Mouse (Mus musculus) MEL (cell line): ENCODE measurements at regions not wholly inside any gene's neighbourhood (a gene's known extent, or its start where the extent isn't known, plus 50 kb on each side); places are given as distances from the start of the nearest gene placed in this dataset.

ENCODE experiments used
- DNase-seq: peaks from one replicate; pipeline ENCODE4 v3.0.0; 2011; ENCODE audit warnings: low read depth, low spot score
- H3K27ac ChIP-seq: 2 replicates; pipeline ENCODE4 v1.5.1; 2012; ENCODE audit warnings: low read depth, mild to moderate bottlenecking, control low read depth, low read length, moderate library complexity; ENCODE audit not compliant: control insufficient read depth
- H3K27me3 ChIP-seq, 2 experiments: fragments of 150-350 bp in 1 of 2; sonication (generic) in 1 of 2; 2 replicates each; pipeline ENCODE4 v1.6.1; 2012; ENCODE audit warnings: low read length in 2 of 2, mild to moderate bottlenecking in 2 of 2, improper control_type of control experiment in 1 of 2, moderate library complexity in 1 of 2; ENCODE audit not compliant: insufficient read depth in 2 of 2, control insufficient read depth in 1 of 2
- H3K36me3 ChIP-seq, 2 experiments: 2 replicates each; pipeline ENCODE4 v1.6.1; 2012 to 2014; ENCODE audit warnings: low read length in 2 of 2, improper control_type of control experiment in 1 of 2, inconsistent platforms in 1 of 2, mild to moderate bottlenecking in 1 of 2; ENCODE audit not compliant: insufficient read depth in 2 of 2, control insufficient read depth in 1 of 2
- H3K4me1 ChIP-seq, 2 experiments: fragments of 150-350 bp in 1 of 2; sonication (generic) in 1 of 2; 2 replicates each; pipeline ENCODE4 v1.6.1; 2012; ENCODE audit warnings: low read length in 2 of 2, improper control_type of control experiment in 1 of 2, mild to moderate bottlenecking in 1 of 2; ENCODE audit not compliant: insufficient read depth in 2 of 2, control insufficient read depth in 1 of 2
- H3K4me3 ChIP-seq, 2 experiments: fragments of 150-350 bp in 1 of 2; sonication (generic) in 1 of 2; 2 replicates each; pipeline ENCODE4 v1.5.1; 2012; ENCODE audit warnings: low read depth in 2 of 2, low read length in 2 of 2, mild to moderate bottlenecking in 2 of 2, moderate library complexity in 2 of 2, control low read depth in 1 of 2, improper control_type of control experiment in 1 of 2; ENCODE audit not compliant: control insufficient read depth in 1 of 2, insufficient read depth in 1 of 2
- H3K79me2 ChIP-seq: 2 replicates; pipeline ENCODE4 v1.6.1; 2012; ENCODE audit warnings: mild to moderate bottlenecking, low read length, moderate library complexity; ENCODE audit not compliant: control insufficient read depth, poor library complexity, insufficient read depth
- H3K9ac ChIP-seq: 2 replicates; pipeline ENCODE4 v1.6.1; 2012; ENCODE audit warnings: low read depth, mild to moderate bottlenecking, control low read depth, low read length, moderate library complexity; ENCODE audit not compliant: control insufficient read depth, poor library complexity, severe bottlenecking
- H3K9me3 ChIP-seq: fragments of 150-350 bp; sonication (generic); replicated peaks from 2 replicates; pipeline ENCODE4 v1.6.1; 2012; ENCODE audit warnings: mild to moderate bottlenecking, low read length, improper control_type of control experiment, moderate library complexity; ENCODE audit not compliant: insufficient read depth
- BHLHE40 ChIP-seq: IDR thresholded peaks from 2 replicates; pipeline ENCODE4 v1.6.1; 2012; ENCODE audit warnings: low read depth, mild to moderate bottlenecking, inconsistent platforms, low read length, improper control_type of control experiment, borderline replicate concordance
- CHD1 ChIP-seq: IDR thresholded peaks from 2 replicates; pipeline ENCODE4 v1.6.1; 2012; ENCODE audit warnings: low read depth, mild to moderate bottlenecking, inconsistent platforms, low read length, improper control_type of control experiment
- CTCF ChIP-seq, 3 experiments: IDR thresholded peaks in 2 of 3; conservative IDR thresholded peaks in 1 of 3; 2 replicates each; pipeline ENCODE4 v1.5.1; 2011 to 2012; ENCODE audit warnings: low read length in 3 of 3, low read depth in 2 of 3, mild to moderate bottlenecking in 2 of 3, improper control_type of control experiment in 1 of 3, inconsistent platforms in 1 of 3, mixed read lengths in 1 of 3, moderate library complexity in 1 of 3; ENCODE audit not compliant: control insufficient read depth in 1 of 3, insufficient read depth in 1 of 3, poor library complexity in 1 of 3, severe bottlenecking in 1 of 3
- EP300 ChIP-seq, 2 experiments: IDR thresholded peaks; 2 replicates each; pipeline ENCODE4 v1.6.1; 2011; ENCODE audit warnings: improper control_type of control experiment in 2 of 2, low read length in 2 of 2, low read depth in 1 of 2, mild to moderate bottlenecking in 1 of 2
- ETS1 ChIP-seq: IDR thresholded peaks from 2 replicates; pipeline ENCODE4 v1.6.1; 2012; ENCODE audit warnings: low read depth, mild to moderate bottlenecking, inconsistent platforms, low read length, improper control_type of control experiment, moderate library complexity
- GABPA ChIP-seq: IDR thresholded peaks from 2 replicates; pipeline ENCODE4 v1.6.1; 2012; ENCODE audit warnings: low read depth, mild to moderate bottlenecking, inconsistent platforms, low read length, improper control_type of control experiment, moderate library complexity
- GATA1 ChIP-seq: IDR thresholded peaks from 2 replicates; pipeline ENCODE4 v1.6.1; 2011; ENCODE audit warnings: low read depth, low read length, improper control_type of control experiment
- KAT2A ChIP-seq: conservative IDR thresholded peaks from 2 replicates; pipeline ENCODE4 v1.6.1; 2012; ENCODE audit warnings: low read depth, low read length, improper control_type of control experiment, inconsistent platforms
- MAFK ChIP-seq: IDR thresholded peaks from 2 replicates; pipeline ENCODE4 v1.6.1; 2011; ENCODE audit warnings: low read depth, mild to moderate bottlenecking, low read length, improper control_type of control experiment, borderline replicate concordance
- MAX ChIP-seq: IDR thresholded peaks from 2 replicates; pipeline ENCODE4 v1.6.1; 2011; ENCODE audit warnings: low read length, improper control_type of control experiment
- MAZ ChIP-seq: IDR thresholded peaks from 2 replicates; pipeline ENCODE4 v1.6.1; 2012; ENCODE audit warnings: low read depth, mild to moderate bottlenecking, inconsistent platforms, low read length, improper control_type of control experiment
- MEF2A ChIP-seq: IDR thresholded peaks from 2 replicates; pipeline ENCODE4 v1.6.1; 2014; ENCODE audit warnings: low read depth, mild to moderate bottlenecking, inconsistent platforms, low read length, improper control_type of control experiment; ENCODE audit not compliant: poor library complexity, insufficient replicate concordance, severe bottlenecking; ENCODE audit errors: extremely low read depth
- MXI1 ChIP-seq: IDR thresholded peaks from 2 replicates; pipeline ENCODE4 v1.6.1; 2011; ENCODE audit warnings: mild to moderate bottlenecking, low read depth, low read length, improper control_type of control experiment
- MYB ChIP-seq: IDR thresholded peaks from 2 replicates; pipeline ENCODE4 v1.6.1; 2011; ENCODE audit warnings: mild to moderate bottlenecking, low read depth, low read length, improper control_type of control experiment
- MYC ChIP-seq: IDR thresholded peaks from 2 replicates; pipeline ENCODE4 v1.6.1; 2011; ENCODE audit warnings: low read depth, mild to moderate bottlenecking, low read length, improper control_type of control experiment, moderate library complexity
- NELFE ChIP-seq: IDR thresholded peaks from 2 replicates; pipeline ENCODE4 v1.6.1; 2011; ENCODE audit warnings: low read depth, low read length, improper control_type of control experiment
- POLR2A ChIP-seq, 2 experiments: IDR thresholded peaks; 2 replicates each; pipeline ENCODE4 v1.6.1; 2011 to 2012; ENCODE audit warnings: low read length in 2 of 2, mild to moderate bottlenecking in 2 of 2, control low read depth in 1 of 2, improper control_type of control experiment in 1 of 2, low read depth in 1 of 2, moderate library complexity in 1 of 2; ENCODE audit not compliant: control insufficient read depth in 1 of 2, insufficient read depth in 1 of 2, poor library complexity in 1 of 2
- POLR2AphosphoS2 ChIP-seq: IDR thresholded peaks from 2 replicates; pipeline ENCODE4 v1.6.1; 2011; ENCODE audit warnings: low read length, improper control_type of control experiment
- RAD21 ChIP-seq: IDR thresholded peaks from 2 replicates; pipeline ENCODE4 v1.6.1; 2011; ENCODE audit warnings: mild to moderate bottlenecking, low read depth, low read length, improper control_type of control experiment
- RCOR1 ChIP-seq: IDR thresholded peaks from 2 replicates; pipeline ENCODE4 v1.6.1; 2012; ENCODE audit warnings: low read depth, mild to moderate bottlenecking, inconsistent platforms, low read length, improper control_type of control experiment
- SIN3A ChIP-seq: IDR thresholded peaks from 2 replicates; pipeline ENCODE4 v1.6.1; 2012; ENCODE audit warnings: low read length, improper control_type of control experiment, inconsistent platforms
- TBP ChIP-seq: IDR thresholded peaks from 2 replicates; pipeline ENCODE4 v1.8.0; 2011; ENCODE audit warnings: low read depth, low read length, improper control_type of control experiment
- TCF12 ChIP-seq: IDR thresholded peaks from 2 replicates; pipeline ENCODE4 v1.6.1; 2014; ENCODE audit warnings: low read depth, mild to moderate bottlenecking, inconsistent platforms, low read length, improper control_type of control experiment, moderate library complexity
- ZC3H11A ChIP-seq: IDR thresholded peaks from 2 replicates; pipeline ENCODE4 v1.6.1; 2012; ENCODE audit warnings: low read depth, mild to moderate bottlenecking, inconsistent platforms, low read length, improper control_type of control experiment
- ZMIZ1 ChIP-seq: IDR thresholded peaks from 2 replicates; pipeline ENCODE4 v1.6.1; 2012; ENCODE audit warnings: low read depth, mild to moderate bottlenecking, inconsistent platforms, low read length, improper control_type of control experiment, moderate library complexity
- ZNF384 ChIP-seq: IDR thresholded peaks from 2 replicates; pipeline ENCODE4 v1.6.1; 2012; ENCODE audit warnings: low read depth, mild to moderate bottlenecking, inconsistent platforms, low read length, improper control_type of control experiment

GRCm38 (mm10) chr3:54474209-54474608 lies 113.3 kb downstream of the Postn start:
- no peaks in the 10 kb centered on the region for H3K36me3 ChIP-seq
- no peaks in the 10 kb centered on the region for H3K4me1 ChIP-seq
- no peak for DNase-seq
- H3K9ac ChIP-seq = no peak overlapping the region
- no peak for TF ChIP-seq MYC
- H3K27me3 ChIP-seq = no peaks in the 10 kb centered on the region
- H3K79me2 ChIP-seq = no peaks in the 10 kb centered on the region
- no peak overlapping the region for H3K27ac ChIP-seq
- H3K4me3 ChIP-seq = no peak overlapping the region
- no peaks in the 10 kb centered on the region for H3K9me3 ChIP-seq

GRCm38 (mm10) chr3:54475879-54476278 lies 115.0 kb downstream of the Postn start:
- DNase-seq = no peak
- H3K79me2 ChIP-seq = no peaks in the 10 kb centered on the region
- TF ChIP-seq RCOR1 = no peak
- TF ChIP-seq ZMIZ1 = no peak
- TF ChIP-seq TBP = no peak
- TF ChIP-seq CTCF (IDR thresholded peaks at IDR 0.05 in 2 of 3, conservative IDR thresholded peaks at IDR 0.05 in 1 of 3; ENCODE audit: control insufficient read depth in 1 of 3, insufficient read depth in 1 of 3, low read depth in 2 of 3, low read length in 3 of 3, poor library complexity in 1 of 3, severe bottlenecking in 1 of 3) = no peak
- no peak for TF ChIP-seq GATA1
- no peak for TF ChIP-seq TCF12
- no peak for TF ChIP-seq GABPA
- no peak for TF ChIP-seq RAD21
- TF ChIP-seq MAX = no peak
- no peak for TF ChIP-seq POLR2A (IDR thresholded peaks at IDR 0.05; ENCODE audit: control insufficient read depth in 1 of 2, insufficient read depth in 1 of 2, low read depth in 1 of 2, low read length in 2 of 2, poor library complexity in 1 of 2)
- TF ChIP-seq MAFK = no peak
- no peak for TF ChIP-seq BHLHE40
- TF ChIP-seq KAT2A = no peak
- no peak for TF ChIP-seq ZC3H11A
- TF ChIP-seq MXI1 = no peak
- no peak for TF ChIP-seq CHD1
- TF ChIP-seq POLR2AphosphoS2 = no peak
- no peak for TF ChIP-seq ZNF384
- TF ChIP-seq, all 39 proteins: peak for 0
- Histone ChIP-seq H3K9me3 (no peaks in the 10 kb centered on the region), H3K27me3 (no peaks in the 10 kb centered on the region), H3K4me1 (no peaks in the 10 kb centered on the region), H3K27ac (no peak overlapping the region), H3K9ac (no peak overlapping the region), H3K4me3 (no peak overlapping the region), H3K36me3 (no peaks in the 10 kb centered on the region)

GRCm38 (mm10) chr3:54477986-54478385 lies 117.1 kb downstream of the Postn start:
- Histone ChIP-seq H3K4me1 (no peaks in the 10 kb centered on the region), H3K4me3 (no peak overlapping the region)
- TF ChIP-seq MAZ (no peak), ETS1 (no peak), SIN3A (no peak), EP300 (IDR thresholded peaks at IDR 0.05; ENCODE audit: low read depth in 1 of 2, low read length in 2 of 2) (no peak), TCF12 (no peak), MEF2A (no peak), MYB (no peak), NELFE (no peak), ZNF384 (no peak), GABPA (no peak), MAX (no peak), MXI1 (no peak)
- TF ChIP-seq, all 39 proteins: peak for 0
- no peak for DNase-seq
- no peak overlapping the region for H3K27ac ChIP-seq
- H3K79me2 ChIP-seq = no peaks in the 10 kb centered on the region
- no peaks in the 10 kb centered on the region for H3K27me3 ChIP-seq
- H3K36me3 ChIP-seq = no peaks in the 10 kb centered on the region
- no peaks in the 10 kb centered on the region for H3K9me3 ChIP-seq
- H3K9ac ChIP-seq = no peak overlapping the region
